10 mouse cellular contexts compared by ENCODE assay signal in genomic region chr3:60740543-60741294, GRCm38 (mm10).
DNase-seq lines count a peak whose midpoint lies in the region; ATAC-seq and TF ChIP-seq lines count a peak whose summit lies in the region.
"Had no signal": no experiment of that assay in that cellular context is flagged by ENCODE, and none has a peak within 500 bp of the region (broad histone marks: within the 10 kb centered on the region; RNA-seq: fewer than 3 reads in every experiment).

No protein-coding gene starts in this region.

- H3K4me3 ChIP-seq in hindbrain, postnatal 0 days (ENCODE audit: low read length), result no peak overlapping the region
- H3K4me3 ChIP-seq in hindbrain, embryonic 14.5 days (replicated peaks; ENCODE audit: low read length), result no peak overlapping the region
- no peak overlapping the region for H3K4me3 ChIP-seq in lung, postnatal 0 days (ENCODE audit: low read depth, low read length)
- H3K4me3 ChIP-seq in hindbrain, embryonic 16.5 days (ENCODE audit: low read length), result no peak overlapping the region
- H3K4me3 ChIP-seq: forebrain, embryonic 10.5 days; liver, embryonic 13.5 days had no signal

- no peaks in the 10 kb centered on the region for H3K4me1 ChIP-seq in hindbrain, postnatal 0 days (ENCODE audit: insufficient read depth, low read length)
- no peaks in the 10 kb centered on the region for H3K4me1 ChIP-seq in hindbrain, embryonic 14.5 days (replicated peaks; ENCODE audit: control insufficient read depth, insufficient read depth, low read length)
- H3K4me1 ChIP-seq in lung, postnatal 0 days (ENCODE audit: insufficient read depth, low read depth, low read length), result no peaks in the 10 kb centered on the region
- H3K4me1 ChIP-seq in hindbrain, embryonic 16.5 days (ENCODE audit: control insufficient read depth, insufficient read depth, low read depth, low read length), result no peaks in the 10 kb centered on the region
- H3K4me1 ChIP-seq: forebrain, embryonic 10.5 days had no signal

- no peak overlapping the region for H3K27ac ChIP-seq in hindbrain, postnatal 0 days
- no peak overlapping the region for H3K27ac ChIP-seq in hindbrain, embryonic 14.5 days
- H3K27ac ChIP-seq in lung, postnatal 0 days (ENCODE audit: low read length), result 0 out of 2 replicates have a peak overlapping the region, but pooled peaks have one; percentile 26
- no peak overlapping the region for H3K27ac ChIP-seq in hindbrain, embryonic 16.5 days (ENCODE audit: low read depth, low read length)
- H3K27ac ChIP-seq: forebrain, embryonic 10.5 days; liver, embryonic 13.5 days had no signal

- H3K9me3 ChIP-seq in hindbrain, postnatal 0 days (ENCODE audit: low read length), result no peaks in the 10 kb centered on the region
- no peaks in the 10 kb centered on the region for H3K9me3 ChIP-seq in hindbrain, embryonic 14.5 days (ENCODE audit: control insufficient read depth, low read length)
- no peaks in the 10 kb centered on the region for H3K9me3 ChIP-seq in lung, postnatal 0 days (ENCODE audit: low read length)
- H3K9me3 ChIP-seq in hindbrain, embryonic 16.5 days (ENCODE audit: control insufficient read depth, low read length), result no peaks in the 10 kb centered on the region
- H3K9me3 ChIP-seq: forebrain, embryonic 10.5 days; liver, embryonic 13.5 days had no signal

- no peak overlapping the region for H3K9ac ChIP-seq in hindbrain, postnatal 0 days (replicated peaks; ENCODE audit: low read length)
- no peak overlapping the region for H3K9ac ChIP-seq in hindbrain, embryonic 14.5 days
- no peak overlapping the region for H3K9ac ChIP-seq in lung, postnatal 0 days (replicated peaks; ENCODE audit: low read depth)
- H3K9ac ChIP-seq in hindbrain, embryonic 16.5 days (ENCODE audit: low read depth, low read length), result no peak overlapping the region
- H3K9ac ChIP-seq: liver, embryonic 13.5 days had no signal

- no peak for ATAC-seq in hindbrain, postnatal 0 days
- no peak for ATAC-seq in hindbrain, embryonic 14.5 days (ENCODE audit: low FRiP score)
- peak; percentile 66 for ATAC-seq in lung, postnatal 0 days
- no peak for ATAC-seq in monocyte, adult 5-6 weeks (replicated peaks; ENCODE audit: insufficient number of reproducible peaks, low FRiP score, low TSS enrichment, poor library complexity, severe bottlenecking)
- ATAC-seq in hindbrain, embryonic 16.5 days, result no peak

- no peak overlapping the region for H3K4me2 ChIP-seq in hindbrain, postnatal 0 days (ENCODE audit: low read depth, low read length)
- no peak overlapping the region for H3K4me2 ChIP-seq in hindbrain, embryonic 14.5 days (replicated peaks)
- H3K4me2 ChIP-seq in lung, postnatal 0 days (replicated peaks; ENCODE audit: low read depth, low read length), result no peak overlapping the region
- no peak overlapping the region for H3K4me2 ChIP-seq in hindbrain, embryonic 16.5 days (ENCODE audit: low read length)
- H3K4me2 ChIP-seq: liver, embryonic 13.5 days had no signal

- no peaks in the 10 kb centered on the region for H3K36me3 ChIP-seq in hindbrain, postnatal 0 days (ENCODE audit: insufficient read depth, low read length)
- no peaks in the 10 kb centered on the region for H3K36me3 ChIP-seq in hindbrain, embryonic 14.5 days (replicated peaks; ENCODE audit: control insufficient read depth, insufficient read depth)
- H3K36me3 ChIP-seq in lung, postnatal 0 days (ENCODE audit: insufficient read depth, low read length), result no peaks in the 10 kb centered on the region
- no peaks in the 10 kb centered on the region for H3K36me3 ChIP-seq in hindbrain, embryonic 16.5 days (ENCODE audit: control insufficient read depth, insufficient read depth, low read length)
- H3K36me3 ChIP-seq: forebrain, embryonic 10.5 days; liver, embryonic 13.5 days had no signal

- TF ChIP-seq CTCF in hindbrain, postnatal 0 days (IDR thresholded peaks at IDR 0.05; ENCODE audit: low read depth), result no peak
- no peak for TF ChIP-seq CTCF in lung, postnatal 0 days (IDR thresholded peaks at IDR 0.05)

- peak; percentile 13 for DNase-seq in hindbrain, postnatal 0 days (ENCODE audit: low spot score)
- no peak for DNase-seq in hindbrain, embryonic 14.5 days (ENCODE audit: low spot score)
- peak; percentile 2 for DNase-seq in adrenal gland, postnatal 25 days
- DNase-seq in gastrocnemius, postnatal 25 days, result peak; percentile 57
- peak; percentile 74 for DNase-seq in lung, postnatal 0 days (ENCODE audit: low spot score)
- DNase-seq in right cerebral cortex, postnatal 14 days, result no peak
- DNase-seq: liver, embryonic 13.5 days had no signal

- no peak for TF ChIP-seq EP300 in lung, postnatal 0 days (IDR thresholded peaks at IDR 0.05)

- no peaks in the 10 kb centered on the region for H3K27me3 ChIP-seq in hindbrain, postnatal 0 days (ENCODE audit: insufficient read depth, low read length)
- no peaks in the 10 kb centered on the region for H3K27me3 ChIP-seq in hindbrain, embryonic 14.5 days (ENCODE audit: control insufficient read depth, insufficient read depth, low read length)
- no peaks in the 10 kb centered on the region for H3K27me3 ChIP-seq in lung, postnatal 0 days (replicated peaks; ENCODE audit: insufficient read depth, low read length)
- no peaks in the 10 kb centered on the region for H3K27me3 ChIP-seq in hindbrain, embryonic 16.5 days (replicated peaks; ENCODE audit: control insufficient read depth, insufficient read depth, low read length)
- H3K27me3 ChIP-seq: liver, embryonic 13.5 days had no signal

Comparison
In these comparisons a context has a peak if more than half of its experiments do, and no peak if none do; other contexts are left out.
1. DNase-seq: peak in hindbrain, postnatal 0 days (single experiment), adrenal gland, postnatal 25 days (single experiment), gastrocnemius, postnatal 25 days (single experiment) and lung, postnatal 0 days (single experiment); none in hindbrain, embryonic 14.5 days (single experiment) and right cerebral cortex, postnatal 14 days (single experiment).